Comparison of ENCODE assay signal across 18 mouse cellular contexts in the genomic region with DNA sequence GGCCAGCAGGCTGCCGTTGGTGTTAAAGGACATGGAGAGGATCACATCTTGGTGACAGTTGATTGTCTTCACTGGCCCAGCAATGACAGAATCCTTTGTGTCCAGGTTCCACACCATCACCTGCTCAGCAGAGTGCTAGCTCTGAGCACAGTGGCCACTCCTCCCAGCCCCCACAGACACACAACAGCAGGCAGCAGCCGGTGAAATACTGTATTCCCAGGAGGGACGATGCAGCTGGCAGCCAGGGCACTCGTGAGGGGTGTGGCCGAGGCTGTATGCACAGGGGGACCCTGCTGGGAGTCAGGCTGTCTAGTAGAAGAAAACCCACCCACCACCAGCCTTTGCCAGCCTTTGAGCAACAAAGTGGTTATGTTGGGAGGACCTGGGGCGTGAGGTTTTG. TPM values are rescaled to one million over a fixed set of nuclear protein-coding genes. Genes with fewer than 3 reads are reported as not detected.
DNase-seq lines count a peak whose midpoint lies in the region; ATAC-seq lines count a peak whose summit lies in the region.
"Had no signal": no experiment of that assay in that cellular context is flagged by ENCODE, and none has a peak within 500 bp of the region (broad histone marks: within the 10 kb centered on the region; RNA-seq: fewer than 3 reads in every experiment).

No protein-coding gene starts in this region.

- 31% methylated on average over 6 of the region's 6 CpGs for WGBS in hindbrain, embryonic 12.5 days

- no peaks in the 10 kb centered on the region for H3K36me3 ChIP-seq in hindbrain, embryonic 12.5 days
- H3K36me3 ChIP-seq: embryonic facial prominence, embryonic 12.5 days; forebrain, embryonic 10.5 days had no signal

- H3K4me2 ChIP-seq in hindbrain, embryonic 12.5 days (replicated peaks): no peak overlapping the region
- H3K4me2 ChIP-seq: embryonic facial prominence, embryonic 12.5 days had no signal

- peaks cover 4% of the 10 kb centered on the region; the same call in 1 of the 2 replicates for H3K27me3 ChIP-seq in hindbrain, embryonic 12.5 days
- H3K27me3 ChIP-seq: embryonic facial prominence, embryonic 12.5 days had no signal

- intact Hi-C loops in left cerebral cortex, postnatal 4 days (cut with DNase I): no loop called here

- H3K27ac ChIP-seq in hindbrain, embryonic 12.5 days: no peak overlapping the region
- H3K27ac ChIP-seq: embryonic facial prominence, embryonic 12.5 days; forebrain, embryonic 10.5 days; liver, embryonic 14.5 days had no signal

- H3K4me1 ChIP-seq in hindbrain, embryonic 12.5 days: peaks cover 14% of the 10 kb centered on the region

- no peak overlapping the region for H3K9ac ChIP-seq in hindbrain, embryonic 12.5 days
- H3K9ac ChIP-seq: embryonic facial prominence, embryonic 12.5 days; liver, embryonic 14.5 days had no signal

- ATAC-seq in hindbrain, embryonic 12.5 days (ENCODE audit: low FRiP score): peak; percentile 38; the same call in 1 of the 2 replicates
- ATAC-seq in frontal cortex, adult (ENCODE audit: low TSS enrichment): no peak

- peak; percentile 63 for DNase-seq in left cerebral cortex, postnatal 4 days
- no peak for DNase-seq in left cerebral cortex, adult 18-20 months (ENCODE audit: low spot score in 2 of 2)
- peak; percentile 66 to 67 for DNase-seq in spleen, postnatal 36 days (ENCODE audit: low spot score in 2 of 2)
- no peak for DNase-seq in spleen, adult 12 weeks (ENCODE audit: low spot score)
- DNase-seq in layer of hippocampus, adult 9-10 months (ENCODE audit: low spot score): no peak
- DNase-seq: cerebellum, postnatal 25 days; gastrocnemius, postnatal 36 days; heart, postnatal 10 days; kidney, adult 2 months; layer of hippocampus, postnatal 36 days; lung, postnatal 10 days; thymus, postnatal 25 days had no signal

- no peak overlapping the region for H3K4me3 ChIP-seq in hindbrain, embryonic 12.5 days
- H3K4me3 ChIP-seq: embryonic facial prominence, embryonic 12.5 days; forebrain, embryonic 10.5 days had no signal

- H3K9me3 ChIP-seq in hindbrain, embryonic 12.5 days (replicated peaks): no peaks in the 10 kb centered on the region
- H3K9me3 ChIP-seq: embryonic facial prominence, embryonic 12.5 days; forebrain, embryonic 10.5 days; G1E had no signal

RNA-seq across cellular contexts. Expression of gene Trim14, which starts 10.8 kb away (rescaled TPM):
- total RNA-seq in left cerebral cortex, postnatal 4 days (2021): under 1 TPM; 0.48 to 0.88 TPM
- total RNA-seq in left cerebral cortex, adult 18-20 months (2021): 1 to 10 TPM in 1 of 2 experiments, under 1 TPM in 1; 0.74 to 1.3 TPM
- polyA plus RNA-seq in hindbrain, embryonic 12.5 days (2016; fragmentation: Nextera tagmentation; extraction: Ambion mirVana): 0.95 and 1.7 TPM in 2 replicates

RNA-seq across cellular contexts. Expression of gene Coro2a, which starts 55.3 kb away (rescaled TPM):
- 10 to 100 TPM; 37.9 to 39.9 TPM for total RNA-seq in left cerebral cortex, postnatal 4 days (2021)
- total RNA-seq in left cerebral cortex, adult 18-20 months (2021): 10 to 100 TPM; 23.5 to 26.2 TPM
- polyA plus RNA-seq in hindbrain, embryonic 12.5 days (2016; fragmentation: Nextera tagmentation; extraction: Ambion mirVana): 7.0 and 7.4 TPM in 2 replicates

RNA-seq across cellular contexts. Expression of gene Nans, which starts 57.7 kb away (rescaled TPM):
- total RNA-seq in left cerebral cortex, postnatal 4 days (2021): 10 to 100 TPM; 54.8 to 63.2 TPM
- 10 to 100 TPM; 14.8 to 19.2 TPM for total RNA-seq in left cerebral cortex, adult 18-20 months (2021)
- polyA plus RNA-seq in hindbrain, embryonic 12.5 days (2016; fragmentation: Nextera tagmentation; extraction: Ambion mirVana): 74.3 and 76.5 TPM in 2 replicates

Comparison
In these comparisons a context has a peak if more than half of its experiments do, and no peak if none do; other contexts are left out.
1. DNase-seq: peak in left cerebral cortex, postnatal 4 days (single experiment) and spleen, postnatal 36 days (2 of 2); none in left cerebral cortex, adult 18-20 months (0 of 2), spleen, adult 12 weeks (single experiment) and layer of hippocampus, adult 9-10 months (single experiment).